Mouse (Mus musculus): ENCODE results near the gene Col1a1. TPM values are rescaled to one million over a fixed set of nuclear protein-coding genes. Genes with fewer than 3 reads are reported as not detected.
"Not testable (repeated sequence)": the region's sequence is repeated elsewhere in the genome, so short reads cannot be mapped to it uniquely, and the experiment has no call there.

Gene Col1a1
- polyA plus RNA-seq, 1 experiment from 2014 or later: 311 TPM

DNA sequence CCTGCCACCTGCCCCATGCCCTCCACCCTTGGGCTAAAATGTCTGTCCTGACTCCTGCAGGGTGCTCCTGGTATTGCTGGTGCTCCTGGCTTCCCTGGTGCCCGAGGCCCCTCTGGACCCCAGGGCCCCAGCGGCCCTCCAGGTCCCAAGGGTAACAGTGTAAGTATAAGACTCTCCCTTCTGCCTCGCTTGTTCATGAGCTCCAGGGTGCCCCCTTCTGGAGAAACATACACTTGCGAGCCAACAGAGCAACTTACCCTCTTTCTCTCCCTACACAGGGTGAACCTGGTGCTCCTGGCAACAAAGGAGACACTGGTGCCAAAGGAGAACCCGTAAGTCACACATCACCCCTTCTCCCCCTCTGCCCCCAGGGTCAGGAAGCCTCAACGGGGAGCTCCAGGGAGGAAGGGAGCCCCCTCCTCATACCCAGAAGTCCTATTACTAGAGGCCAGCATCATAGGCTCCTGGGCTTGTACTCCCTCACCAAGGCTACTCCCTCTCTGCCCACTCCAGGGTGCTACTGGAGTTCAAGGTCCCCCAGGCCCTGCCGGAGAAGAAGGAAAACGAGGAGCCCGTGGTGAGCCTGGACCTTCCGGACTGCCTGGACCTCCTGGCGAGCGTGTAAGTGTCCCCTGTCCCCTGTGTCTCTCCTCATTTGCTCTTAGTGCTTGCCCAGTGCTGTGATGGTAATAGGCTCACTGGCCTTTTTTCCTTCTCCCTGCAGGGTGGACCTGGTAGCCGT lies 6.4 kb downstream of the Col1a1 start:
- Histone ChIP-seq H3K27ac (no peak overlapping the region), H3K9me3 (no peaks in the 10 kb centered on the region), H3K4me1 (peaks cover 10% of the 10 kb centered on the region), H3K27me3 (ENCODE audit: insufficient read depth, poor library complexity, severe bottlenecking) (peaks cover 99% of the 10 kb centered on the region), H3K36me3 (peaks cover 36% of the 10 kb centered on the region), H3K4me3 (no peak overlapping the region)
- 46% methylated on average over 13 of the region's 13 CpGs for WGBS
- DNase-seq (ENCODE audit: low spot score): no peak

DNA sequence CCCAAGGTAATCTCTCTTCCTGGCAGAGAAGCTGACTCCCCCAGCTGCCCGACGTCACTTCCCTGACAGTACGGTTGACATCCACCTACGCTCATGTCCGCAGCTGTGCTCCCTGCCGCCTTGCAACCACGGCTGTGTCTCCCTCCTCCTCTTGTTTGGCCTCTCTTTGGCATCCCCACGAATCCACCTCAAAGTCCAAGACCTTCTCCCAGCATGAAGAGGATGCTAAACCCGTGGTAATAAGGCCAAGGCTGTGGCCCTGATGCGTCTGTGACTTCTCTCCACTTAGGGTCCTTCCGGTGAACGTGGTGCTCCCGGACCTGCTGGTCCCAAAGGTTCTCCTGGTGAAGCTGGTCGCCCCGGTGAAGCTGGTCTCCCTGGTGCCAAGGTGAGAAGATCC lies 7.0 kb downstream of the Col1a1 start:
- Histone ChIP-seq H3K36me3 (peaks cover 42% of the 10 kb centered on the region), H3K4me3 (no peak overlapping the region), H3K4me1 (peaks cover 4% of the 10 kb centered on the region; the same call in 1 of the 2 replicates), H3K27me3 (ENCODE audit: insufficient read depth, poor library complexity, severe bottlenecking) (peaks cover 99% of the 10 kb centered on the region), H3K27ac (no peak overlapping the region), H3K9me3 (no peaks in the 10 kb centered on the region)
- no peak for DNase-seq (ENCODE audit: low spot score)
- WGBS: 73% methylated on average over 15 of the region's 15 CpGs

DNA sequence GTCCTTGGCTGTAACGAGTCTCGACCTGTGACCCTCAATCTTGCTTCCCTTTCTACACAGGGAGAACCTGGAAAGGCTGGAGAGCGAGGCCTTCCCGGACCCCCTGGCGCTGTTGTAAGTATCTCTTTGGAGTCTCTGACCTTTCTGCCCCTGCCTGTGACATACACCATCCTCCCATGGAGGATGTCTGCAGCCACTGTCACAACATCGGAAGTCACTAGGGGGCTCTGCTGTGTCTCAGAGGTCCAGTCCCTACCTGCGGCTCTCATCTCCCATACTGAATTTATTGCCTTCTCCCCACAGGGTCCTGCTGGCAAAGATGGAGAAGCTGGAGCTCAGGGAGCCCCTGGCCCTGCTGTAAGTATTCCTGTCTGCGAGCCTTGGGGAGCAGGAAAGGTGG lies 8.3 kb downstream of the Col1a1 start:
- Histone ChIP-seq H3K27me3 (ENCODE audit: insufficient read depth, poor library complexity, severe bottlenecking) (peaks cover 92% of the 10 kb centered on the region), H3K9me3 (no peaks in the 10 kb centered on the region), H3K4me3 (no peak overlapping the region), H3K36me3 (peaks cover 54% of the 10 kb centered on the region), H3K4me1 (peaks cover 6% of the 10 kb centered on the region), H3K27ac (no peak overlapping the region)
- no peak for DNase-seq (ENCODE audit: low spot score)
- WGBS: 25% methylated on average over 8 of the region's 8 CpGs

DNA sequence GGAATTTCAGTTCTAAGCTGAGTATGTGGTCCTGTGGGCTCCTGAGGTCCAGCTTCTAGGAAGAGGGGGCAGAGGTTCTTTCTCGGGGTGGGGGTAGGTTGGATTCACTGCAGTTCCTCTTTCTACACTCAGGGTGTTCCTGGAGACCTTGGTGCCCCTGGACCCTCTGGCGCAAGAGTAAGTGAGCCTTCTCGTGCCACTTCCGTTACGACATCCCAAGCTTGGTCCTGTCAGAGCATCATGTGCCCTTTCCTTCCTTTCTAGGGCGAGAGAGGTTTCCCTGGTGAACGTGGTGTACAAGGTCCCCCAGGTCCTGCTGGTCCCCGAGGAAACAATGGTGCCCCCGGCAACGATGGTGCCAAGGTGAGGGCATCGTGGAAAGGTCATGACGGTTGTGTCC lies 9.2 kb downstream of the Col1a1 start:
- DNase-seq (ENCODE audit: low spot score): no peak
- 80% methylated on average over 12 of the region's 12 CpGs for WGBS
- Histone ChIP-seq H3K27ac (no peak overlapping the region), H3K9me3 (no peaks in the 10 kb centered on the region), H3K27me3 (ENCODE audit: insufficient read depth, poor library complexity, severe bottlenecking) (peaks cover 87% of the 10 kb centered on the region), H3K4me3 (no peak overlapping the region), H3K36me3 (peaks cover 63% of the 10 kb centered on the region), H3K4me1 (peaks cover 6% of the 10 kb centered on the region)

DNA sequence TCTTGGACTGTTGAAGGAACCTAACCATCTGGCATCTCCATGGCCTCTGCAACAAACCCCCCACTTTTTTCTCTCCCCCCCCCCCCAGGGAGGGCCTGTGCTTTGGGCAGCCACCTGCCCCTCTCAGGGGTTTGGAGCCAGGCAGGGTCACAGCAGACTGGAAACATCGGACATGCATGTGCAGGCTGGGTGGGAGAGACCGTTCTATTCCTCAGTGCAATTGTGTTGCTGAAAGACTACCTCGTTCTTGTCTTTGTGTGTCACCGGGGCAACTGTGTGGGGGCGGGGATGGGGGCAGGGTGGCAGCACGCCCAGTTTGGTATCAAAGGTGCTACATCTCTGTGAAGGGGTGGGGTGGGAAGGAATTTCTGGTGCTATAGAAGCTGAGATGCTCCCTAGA lies 16.1 kb downstream of the Col1a1 start:
- no peak for DNase-seq (ENCODE audit: low spot score)
- WGBS: 17% methylated on average over 6 of the region's 6 CpGs
- peaks cover 42% of the 10 kb centered on the region for H3K36me3 ChIP-seq
- H3K4me1 ChIP-seq: peaks cover 11% of the 10 kb centered on the region
- H3K4me3 ChIP-seq: no peak overlapping the region
- H3K27me3 ChIP-seq (ENCODE audit: insufficient read depth, poor library complexity, severe bottlenecking): peaks cover 50% of the 10 kb centered on the region
- no peaks in the 10 kb centered on the region for H3K9me3 ChIP-seq
- H3K27ac ChIP-seq: no peak overlapping the region

DNA sequence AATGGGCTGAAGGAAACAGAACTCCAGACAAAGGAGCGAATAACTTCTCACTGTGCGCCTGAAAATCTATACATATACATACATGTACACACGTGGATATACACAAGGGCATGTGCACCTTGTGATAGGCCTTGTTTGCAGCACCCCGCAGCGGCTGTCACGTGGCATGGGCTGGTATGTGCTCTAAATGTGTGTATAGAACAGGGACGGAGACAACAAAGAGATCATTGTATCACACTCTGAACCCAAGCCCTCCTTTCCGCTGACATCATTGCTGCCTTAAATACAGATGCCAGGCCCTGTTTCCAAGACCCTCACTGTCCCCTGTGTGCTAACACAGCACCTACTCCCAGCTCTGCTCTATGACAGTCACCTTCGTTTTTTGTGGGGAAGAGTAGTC lies 19.1 kb downstream of the Col1a1 start:
- peaks cover 13% of the 10 kb centered on the region; the same call in 1 of the 2 replicates for H3K4me1 ChIP-seq
- H3K9me3 ChIP-seq: no peaks in the 10 kb centered on the region
- 72% methylated on average over 9 of the region's 9 CpGs for WGBS
- DNase-seq (ENCODE audit: low spot score): no peak
- H3K27me3 ChIP-seq (ENCODE audit: insufficient read depth, poor library complexity, severe bottlenecking): peaks cover 32% of the 10 kb centered on the region
- peaks cover 13% of the 10 kb centered on the region for H3K36me3 ChIP-seq
- no peak overlapping the region for H3K4me3 ChIP-seq
- H3K27ac ChIP-seq: no peak overlapping the region

DNA sequence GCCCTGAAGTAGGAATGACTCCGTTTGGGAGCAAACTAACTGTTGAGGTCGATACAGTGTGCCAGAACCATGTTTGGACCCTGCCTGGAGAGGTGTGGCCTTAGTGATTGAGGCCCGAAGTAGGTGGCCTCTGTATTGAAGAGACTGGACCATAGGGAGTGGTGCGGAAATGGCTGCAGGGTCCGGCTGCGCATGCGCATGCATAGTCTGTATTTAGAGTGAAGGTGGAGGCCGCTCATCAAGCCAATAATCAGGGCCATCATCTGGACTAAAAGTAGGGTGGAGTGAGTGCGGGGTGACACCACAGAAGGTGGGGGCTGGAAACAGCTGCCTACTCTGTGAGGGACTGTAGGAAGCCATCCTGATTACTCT lies 21.7 kb downstream of the Col1a1 start:
- peak overlapping the region; percentile 25; the same call in 1 of the 2 replicates for H3K27ac ChIP-seq
- DNase-seq (ENCODE audit: low spot score): no peak
- H3K9me3 ChIP-seq: no peaks in the 10 kb centered on the region
- WGBS: 80% methylated on average over 9 of the region's 9 CpGs
- H3K27me3 ChIP-seq (ENCODE audit: insufficient read depth, poor library complexity, severe bottlenecking): peaks cover 22% of the 10 kb centered on the region
- no peaks in the 10 kb centered on the region for H3K36me3 ChIP-seq
- H3K4me1 ChIP-seq: peaks cover 11% of the 10 kb centered on the region
- H3K4me3 ChIP-seq: no peak overlapping the region

DNA sequence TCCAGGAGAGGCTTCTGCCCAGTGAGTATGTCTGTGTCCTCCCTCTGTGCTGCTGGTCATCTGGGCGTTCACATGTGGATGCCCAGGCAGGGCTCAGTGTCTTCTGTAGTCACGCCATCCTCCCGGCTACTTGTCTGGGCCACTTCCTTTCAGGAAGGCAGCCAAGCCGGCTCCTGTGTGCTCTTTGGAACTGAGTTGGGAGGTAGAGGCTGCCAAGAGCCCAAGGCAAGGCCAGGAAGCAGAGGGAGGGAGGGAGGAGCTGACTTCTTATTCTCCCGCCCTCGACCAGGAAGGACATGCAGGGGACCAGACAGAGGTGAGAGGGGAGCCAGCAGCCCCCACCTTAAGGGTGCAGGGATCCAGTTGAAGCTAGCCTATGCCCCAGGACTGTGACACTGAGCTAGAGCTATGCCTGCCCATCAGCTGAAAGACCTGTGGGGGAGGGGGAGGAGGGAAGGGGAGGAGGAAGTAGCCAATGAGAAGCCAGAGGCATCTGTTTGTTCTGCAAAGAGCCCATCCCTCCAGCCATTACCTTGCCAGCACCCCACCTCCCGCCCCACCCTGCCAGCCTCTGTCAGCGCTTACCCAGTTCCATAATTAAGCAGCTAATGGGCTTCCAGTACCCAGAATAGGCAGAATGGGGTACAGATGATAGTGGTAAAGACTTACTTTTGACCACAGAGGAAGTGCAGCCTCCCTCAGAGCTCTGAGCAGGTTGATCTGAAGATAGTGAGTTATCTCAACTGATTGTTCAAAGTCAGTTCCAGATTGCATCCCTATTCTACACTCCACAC lies 22.2 kb downstream of the Col1a1 start:
- Histone ChIP-seq H3K4me1 (peaks cover 17% of the 10 kb centered on the region), H3K27ac (peak overlapping the region; percentile 25; the same call in 1 of the 2 replicates), H3K36me3 (no peaks in the 10 kb centered on the region), H3K4me3 (no peak overlapping the region), H3K9me3 (no peaks in the 10 kb centered on the region), H3K27me3 (ENCODE audit: insufficient read depth, poor library complexity, severe bottlenecking) (peaks cover 23% of the 10 kb centered on the region)
- DNase-seq (ENCODE audit: low spot score): no peak
- 17% methylated on average over 8 of the region's 8 CpGs for WGBS

DNA sequence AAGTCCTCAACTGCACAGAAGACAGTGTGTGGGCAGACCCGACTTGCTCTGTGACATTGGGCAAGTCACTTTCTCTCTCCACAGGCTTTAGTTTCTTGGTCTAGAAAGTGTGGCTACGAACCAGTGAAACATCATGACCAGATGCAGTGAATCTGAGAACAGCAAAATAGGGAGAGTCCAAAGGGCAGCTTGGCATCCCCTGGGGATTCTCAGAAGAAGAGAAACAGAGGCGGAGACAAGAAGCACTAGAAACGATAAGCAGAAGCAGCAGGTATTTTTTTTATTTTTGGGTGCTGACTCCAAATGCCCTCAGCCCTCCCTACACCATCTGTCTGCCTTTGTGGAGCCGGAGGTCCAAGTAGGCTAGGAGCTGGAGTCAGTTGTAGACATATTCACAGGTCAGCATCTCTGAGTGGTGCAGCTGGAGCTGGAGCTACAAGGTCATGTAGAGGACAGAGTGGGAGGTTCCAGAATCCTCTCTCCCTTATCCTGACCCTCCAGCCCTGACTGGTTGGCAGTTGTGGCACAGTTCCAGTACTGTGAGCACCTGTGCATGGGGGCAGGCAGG lies 26.6 kb downstream of the Col1a1 start:
- peak; percentile 73 for DNase-seq (ENCODE audit: low spot score)
- H3K4me3 ChIP-seq: no peak overlapping the region
- no peaks in the 10 kb centered on the region; the same call in 1 of the 2 replicates for H3K36me3 ChIP-seq
- H3K4me1 ChIP-seq: peaks cover 17% of the 10 kb centered on the region
- 70% methylated on average over 5 of the region's 5 CpGs for WGBS
- peaks cover 6% of the 10 kb centered on the region; the same call in 1 of the 2 replicates for H3K27me3 ChIP-seq (ENCODE audit: insufficient read depth, poor library complexity, severe bottlenecking)
- no peak overlapping the region for H3K27ac ChIP-seq
- no peaks in the 10 kb centered on the region for H3K9me3 ChIP-seq

DNA sequence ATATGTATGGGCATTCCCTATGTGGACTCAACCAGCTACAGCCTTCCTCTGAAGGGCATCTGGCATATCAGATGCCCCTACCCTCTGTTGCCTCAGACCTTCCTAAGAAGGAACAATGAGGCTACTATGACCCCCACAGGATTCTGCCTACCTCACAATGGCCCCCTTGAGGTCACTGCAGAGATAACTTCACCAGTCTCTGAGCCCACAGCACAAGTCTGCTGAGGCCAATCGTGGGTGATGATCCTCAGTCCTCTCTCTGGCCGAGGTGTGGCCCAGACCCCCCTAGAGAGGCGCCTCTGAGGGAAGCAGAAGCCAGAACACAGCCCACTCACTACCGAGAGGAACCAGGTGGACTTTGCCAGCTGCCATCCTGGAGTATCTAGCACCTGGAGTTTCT lies 31.4 kb downstream of the Col1a1 start, which contains the start of gene Hils1:
TSS of gene Hils1 (plus strand) at position 175 of the 400 bp plus-strand sequence.
- Histone ChIP-seq H3K36me3 (no peaks in the 10 kb centered on the region; the same call in 1 of the 2 replicates), H3K9me3 (no peaks in the 10 kb centered on the region), H3K27ac (no peak within 1 kb of the TSS), H3K4me1 (peaks cover 18% of the 10 kb centered on the region), H3K27me3 (ENCODE audit: insufficient read depth, poor library complexity, severe bottlenecking) (peaks cover 29% of the 10 kb centered on the region), H3K4me3 (no peak within 1 kb of the TSS)
- no peak for DNase-seq (ENCODE audit: low spot score)
- WGBS: 36% methylated on average over 4 of the region's 4 CpGs

DNA sequence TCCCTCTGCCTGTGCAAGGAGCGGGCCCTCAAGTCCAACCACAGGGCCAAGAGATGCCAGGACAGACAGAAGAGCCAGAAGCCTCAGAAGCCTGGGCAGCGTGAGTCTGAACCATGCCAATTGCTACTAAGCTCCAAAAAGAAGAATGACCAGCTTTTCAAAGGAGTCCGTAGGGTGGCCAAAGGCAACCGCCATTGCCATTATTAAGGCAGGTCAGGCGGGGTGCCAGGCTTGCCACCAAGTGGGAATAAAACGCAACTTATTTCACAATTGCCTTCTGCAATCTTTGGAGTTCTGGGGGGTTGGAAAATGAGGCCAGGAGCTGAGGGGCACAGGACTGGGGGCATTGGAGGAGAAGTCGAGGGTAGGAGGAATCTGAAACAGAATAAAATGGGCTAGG lies 32.2 kb downstream of the Col1a1 start:
- Histone ChIP-seq H3K4me1 (peaks cover 18% of the 10 kb centered on the region), H3K27me3 (ENCODE audit: insufficient read depth, poor library complexity, severe bottlenecking) (peaks cover 30% of the 10 kb centered on the region), H3K36me3 (no peaks in the 10 kb centered on the region; the same call in 1 of the 2 replicates), H3K4me3 (no peak overlapping the region), H3K27ac (no peak overlapping the region), H3K9me3 (no peaks in the 10 kb centered on the region)
- DNase-seq (ENCODE audit: low spot score): no peak
- WGBS: 82% methylated on average over 7 of the region's 7 CpGs

DNA sequence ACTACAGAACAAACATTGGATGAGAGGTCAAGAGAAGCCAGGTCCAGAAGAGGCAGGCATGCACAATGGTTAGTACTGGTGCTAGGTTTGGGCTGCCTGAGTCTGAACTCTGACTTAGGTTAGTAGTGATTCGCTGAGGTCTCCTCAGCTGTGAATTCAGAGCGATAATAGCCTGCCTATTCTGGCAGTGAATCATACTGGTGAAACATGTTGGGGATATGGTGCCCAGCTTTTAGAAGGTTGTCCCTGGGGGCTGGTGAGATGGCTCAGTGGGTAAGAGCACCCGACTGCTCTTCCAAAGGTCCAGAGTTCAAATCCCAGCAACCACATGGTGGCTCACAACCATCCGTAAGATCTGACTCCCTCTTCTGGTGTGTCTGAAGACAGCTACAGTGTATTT lies 33.7 kb downstream of the Col1a1 start:
- Histone ChIP-seq H3K4me1 (peaks cover 27% of the 10 kb centered on the region), H3K27me3 (ENCODE audit: insufficient read depth, poor library complexity, severe bottlenecking) (peaks cover 28% of the 10 kb centered on the region)
- not testable (repeated sequence) for H3K36me3 ChIP-seq; H3K27ac ChIP-seq; DNase-seq (ENCODE audit: low spot score); H3K4me3 ChIP-seq; H3K9me3 ChIP-seq
- 89% methylated on average over 4 of the region's 4 CpGs for WGBS

Measured in heart, embryonic 10.5 days (tissue).